Mouse (Mus musculus) cerebellum, adult 11 months (tissue): Measurements from ENCODE around the gene Ccdc62.

ENCODE experiments used
- DNase-seq: peaks from one replicate; pipeline ENCODE4 v3.0.0; 2022

Gene Ccdc62

DNA sequence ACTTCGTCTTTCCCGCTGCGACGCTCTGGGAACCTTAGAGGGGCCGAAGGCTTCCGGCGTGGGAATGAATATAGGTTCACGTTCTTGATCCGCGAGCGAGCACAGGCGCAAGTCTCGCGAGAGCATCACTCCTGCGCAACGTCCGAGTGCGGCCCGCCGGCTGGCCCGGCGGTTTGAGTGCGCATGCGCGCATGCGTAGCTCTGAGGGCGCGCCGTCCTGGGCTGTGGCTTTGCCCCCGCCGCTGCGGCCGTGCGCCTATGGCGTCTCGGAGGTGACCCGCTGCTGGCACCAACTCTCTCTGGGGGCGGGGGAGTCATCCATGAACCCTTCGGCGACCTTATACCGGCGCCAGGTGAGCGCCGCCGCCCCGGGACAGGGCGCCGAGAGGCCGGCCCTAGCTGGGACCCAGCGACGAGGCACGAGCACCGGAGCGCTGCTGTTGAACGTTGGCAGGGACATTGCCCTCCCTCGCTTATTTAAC lies at the start of gene Ccdc62:
Gene Ccdc62 (plus strand): TSS at position 172 of the 482 bp plus-strand sequence.
- peak; percentile 94 for DNase-seq

DNA sequence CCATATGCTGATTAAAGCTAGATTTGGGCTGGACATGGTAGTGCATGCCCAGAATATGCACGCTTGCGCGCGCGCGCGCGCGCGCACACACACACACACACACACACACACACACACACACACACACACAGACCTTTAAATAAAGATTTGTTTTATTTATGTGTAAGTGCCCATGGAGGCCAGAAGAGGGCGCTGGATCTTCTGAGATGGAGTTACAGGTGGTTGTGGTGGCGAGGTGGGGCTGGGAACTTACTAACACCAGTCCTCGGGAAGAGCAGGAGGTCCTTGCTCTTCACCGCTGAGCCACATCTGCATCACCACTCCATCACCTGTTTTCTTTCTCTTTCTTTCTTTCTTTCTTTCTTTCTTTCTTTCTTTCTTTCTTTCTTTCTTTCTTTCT lies 49.7 kb upstream of the Ccdc62 start:
- no peak for DNase-seq

DNA sequence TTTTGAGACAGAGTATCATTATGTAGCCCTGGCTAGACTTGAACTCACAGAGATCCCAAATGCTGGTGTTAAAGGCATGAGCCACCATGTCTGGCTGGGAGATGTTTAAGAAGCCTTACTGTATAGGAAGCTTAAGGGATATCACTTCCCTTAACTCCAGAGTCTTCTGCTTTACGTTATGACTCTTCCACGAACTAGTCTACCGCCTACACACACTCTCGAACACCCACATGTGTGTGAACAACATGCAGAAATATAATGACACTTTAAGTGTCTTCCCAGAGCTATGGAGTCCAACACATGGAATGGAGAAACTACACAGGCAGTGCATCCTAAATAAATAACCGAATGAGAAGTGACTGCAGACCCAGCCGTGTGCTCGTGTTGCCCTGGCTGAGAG lies 46.6 kb upstream of the Ccdc62 start:
- DNase-seq = no peak

DNA sequence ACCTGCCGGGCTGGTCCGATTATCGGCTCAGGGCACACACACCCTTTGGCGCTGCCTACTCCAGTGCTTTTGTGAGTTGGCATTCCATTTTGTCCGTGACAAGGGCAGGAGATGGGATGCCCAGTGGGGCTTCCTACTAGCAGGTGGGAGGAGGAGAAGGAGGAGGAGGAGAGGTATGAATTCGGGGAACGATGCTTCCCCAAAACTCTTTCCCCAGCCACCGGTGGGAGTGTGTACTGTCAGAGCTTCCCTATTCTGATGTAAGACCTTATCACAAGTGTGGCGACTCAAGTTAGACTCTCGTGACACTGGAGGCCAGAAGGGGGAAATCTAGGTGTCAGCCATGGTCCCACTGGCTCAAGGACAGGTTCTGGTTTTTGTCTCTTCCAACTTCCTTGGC lies 46.1 kb upstream of the Ccdc62 start:
- no peak for DNase-seq

DNA sequence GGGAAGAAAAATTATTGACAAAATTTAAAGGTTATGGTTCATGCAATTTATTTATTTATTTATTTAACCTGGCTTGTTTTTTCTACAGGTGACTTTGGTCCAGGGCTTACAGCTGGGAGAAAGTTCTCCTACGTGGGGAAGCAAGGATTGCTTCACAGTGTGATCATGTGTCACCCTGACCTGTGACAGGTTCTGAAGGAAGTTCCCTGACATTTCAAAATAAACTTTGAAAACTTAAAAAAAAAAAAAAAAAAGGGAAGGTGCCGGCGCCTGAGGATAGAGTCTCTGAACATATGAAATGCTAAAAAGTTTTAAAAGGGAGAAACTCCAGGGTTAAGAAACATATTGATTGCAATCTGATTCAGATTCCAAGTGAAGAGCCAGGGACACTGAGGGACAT lies 44.1 kb upstream of the Ccdc62 start:
- no peak for DNase-seq

DNA sequence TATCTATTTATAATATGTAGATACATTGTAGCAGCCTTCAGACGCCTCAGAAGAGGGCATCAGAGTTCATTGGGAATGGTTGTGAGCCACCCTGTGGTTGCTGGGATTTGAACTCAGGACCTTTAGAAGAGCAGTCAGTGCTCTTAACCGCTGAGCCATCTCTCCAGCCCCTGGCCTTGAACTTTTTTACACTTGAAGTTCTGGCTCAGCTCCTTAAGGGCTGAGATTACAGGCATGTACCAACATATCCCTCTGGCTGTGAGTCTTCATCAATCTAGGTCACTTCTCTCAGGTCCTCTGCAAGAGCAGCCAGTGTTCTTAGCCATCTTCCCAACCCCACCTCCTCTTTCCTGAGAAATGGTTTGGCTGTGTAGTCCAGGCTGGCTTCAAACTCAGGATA lies 40.2 kb upstream of the Ccdc62 start:
- no peak for DNase-seq

DNA sequence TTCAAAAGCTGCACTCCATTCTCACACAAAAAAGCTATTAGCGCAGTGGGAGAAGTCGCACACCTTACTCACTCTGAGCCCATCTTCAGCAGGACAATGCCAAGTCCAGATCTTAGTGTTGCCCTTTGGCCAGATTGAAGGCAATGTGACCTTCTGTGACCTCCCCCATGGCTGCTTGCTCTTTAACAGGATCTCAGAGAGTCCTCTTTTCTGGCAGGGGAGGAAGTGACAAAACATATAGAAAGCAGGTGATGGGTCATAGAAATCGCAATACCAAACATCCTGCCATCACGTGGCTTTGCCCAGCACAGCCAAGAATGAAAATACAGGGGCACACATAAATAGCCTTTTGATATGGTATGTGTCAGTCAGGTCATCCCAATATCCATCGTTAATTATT lies 39.5 kb upstream of the Ccdc62 start:
- DNase-seq = no peak

DNA sequence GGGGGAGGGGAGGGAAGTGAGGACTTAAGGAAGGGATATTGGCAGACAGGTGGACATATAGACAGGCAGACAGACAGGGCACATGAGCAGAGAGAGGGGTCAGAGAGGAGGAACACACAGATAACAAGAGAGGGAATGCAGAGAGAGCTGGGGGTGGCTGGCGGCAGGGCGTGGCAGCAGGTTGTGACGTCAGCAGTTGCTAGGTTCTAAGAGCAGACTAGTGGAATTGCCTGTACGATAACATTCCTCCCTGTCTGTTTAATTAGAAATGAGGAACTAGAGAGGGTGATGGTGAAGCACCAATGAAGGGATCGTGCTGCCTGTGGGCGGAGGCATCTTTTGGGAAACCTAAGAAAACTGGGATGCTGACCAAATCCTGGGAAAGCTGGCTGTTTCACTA lies 38.8 kb upstream of the Ccdc62 start:
- DNase-seq = no peak

DNA sequence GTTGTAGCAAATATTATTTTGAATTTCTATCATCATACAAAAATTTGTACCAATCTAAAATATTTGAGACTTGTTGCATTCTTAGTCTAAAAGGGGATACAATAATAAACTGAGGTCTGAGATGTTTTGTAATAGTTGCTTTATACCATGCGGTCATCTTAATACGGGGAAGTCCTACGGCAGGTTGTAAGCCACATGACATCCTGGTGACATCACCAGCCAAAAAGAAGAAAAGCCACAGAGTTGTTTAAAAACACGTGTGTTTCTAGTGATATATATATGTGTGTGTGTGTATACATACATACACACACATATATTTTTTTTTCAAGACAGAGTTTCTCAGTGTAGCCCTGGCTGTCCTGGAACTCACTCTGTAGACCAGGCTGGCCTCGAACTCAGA lies 37.0 kb upstream of the Ccdc62 start:
- no peak for DNase-seq

DNA sequence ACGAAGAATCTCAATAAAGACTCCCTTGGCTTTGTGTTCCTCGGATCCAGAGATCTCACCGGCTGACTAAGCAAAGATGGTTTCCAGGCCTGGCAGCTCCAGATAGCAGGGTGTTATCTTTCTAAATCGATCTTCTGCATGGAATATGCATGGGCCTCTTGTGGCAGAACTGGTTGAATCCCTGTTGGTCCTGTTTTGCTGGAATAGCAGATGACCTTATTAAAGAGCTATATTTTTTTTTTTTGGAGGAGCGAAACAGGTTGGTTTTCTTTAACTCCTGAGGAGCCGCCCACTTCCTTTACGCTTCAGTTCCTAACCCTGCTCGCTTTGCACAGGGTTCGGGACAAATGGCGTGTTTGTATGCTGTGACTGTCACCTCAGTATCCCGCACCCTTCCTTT lies 34.1 kb upstream of the Ccdc62 start:
- DNase-seq = no peak

DNA sequence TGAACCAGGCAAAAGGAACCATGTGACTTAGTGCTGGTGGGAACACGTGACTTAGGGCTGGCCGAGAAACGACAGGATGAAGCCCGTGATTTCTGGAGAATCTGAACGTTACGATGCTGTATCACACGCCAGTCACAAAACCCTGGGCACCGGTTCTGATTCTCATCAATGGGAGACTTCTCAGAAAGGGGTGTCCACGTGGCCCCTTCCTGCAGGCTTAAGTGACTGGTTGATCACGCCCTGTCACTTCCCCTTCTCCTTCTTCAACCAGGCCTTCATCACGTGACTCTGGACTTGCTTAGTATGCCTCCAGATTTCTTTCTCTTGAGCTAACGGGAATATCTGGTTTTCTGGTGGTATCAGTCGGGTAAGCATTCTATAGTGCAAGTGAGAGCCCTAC lies 33.1 kb upstream of the Ccdc62 start:
- DNase-seq = no peak

DNA sequence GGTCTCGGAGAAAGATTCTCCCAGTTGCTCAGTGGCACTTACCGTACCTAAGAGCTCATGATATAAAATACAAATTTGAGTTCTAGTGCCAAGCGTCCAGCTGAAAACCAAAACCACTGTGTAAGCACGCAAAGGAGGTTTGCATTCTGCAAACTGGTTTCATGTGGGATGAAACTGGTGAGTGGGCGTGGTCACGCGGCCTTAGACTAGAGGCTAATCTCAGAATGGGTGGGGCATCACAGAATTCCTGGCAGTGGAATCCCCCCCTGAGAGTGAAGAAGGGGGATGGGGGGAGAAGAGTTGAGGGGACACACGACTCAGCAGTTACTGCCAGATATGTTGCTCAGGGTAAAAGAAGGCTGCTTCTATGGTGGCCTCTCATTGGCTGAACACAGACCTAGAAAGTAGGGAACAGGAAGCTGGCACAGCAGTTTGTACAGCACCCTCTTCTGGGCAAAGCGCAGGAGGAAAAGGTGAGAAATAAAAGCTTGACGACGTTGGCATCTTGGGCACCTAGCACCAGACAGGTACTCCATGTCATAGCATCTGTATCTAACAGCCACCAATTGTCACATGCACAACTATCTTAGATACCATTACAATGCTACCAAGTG lies 26.3 kb upstream of the Ccdc62 start:
- no peak for DNase-seq

DNA sequence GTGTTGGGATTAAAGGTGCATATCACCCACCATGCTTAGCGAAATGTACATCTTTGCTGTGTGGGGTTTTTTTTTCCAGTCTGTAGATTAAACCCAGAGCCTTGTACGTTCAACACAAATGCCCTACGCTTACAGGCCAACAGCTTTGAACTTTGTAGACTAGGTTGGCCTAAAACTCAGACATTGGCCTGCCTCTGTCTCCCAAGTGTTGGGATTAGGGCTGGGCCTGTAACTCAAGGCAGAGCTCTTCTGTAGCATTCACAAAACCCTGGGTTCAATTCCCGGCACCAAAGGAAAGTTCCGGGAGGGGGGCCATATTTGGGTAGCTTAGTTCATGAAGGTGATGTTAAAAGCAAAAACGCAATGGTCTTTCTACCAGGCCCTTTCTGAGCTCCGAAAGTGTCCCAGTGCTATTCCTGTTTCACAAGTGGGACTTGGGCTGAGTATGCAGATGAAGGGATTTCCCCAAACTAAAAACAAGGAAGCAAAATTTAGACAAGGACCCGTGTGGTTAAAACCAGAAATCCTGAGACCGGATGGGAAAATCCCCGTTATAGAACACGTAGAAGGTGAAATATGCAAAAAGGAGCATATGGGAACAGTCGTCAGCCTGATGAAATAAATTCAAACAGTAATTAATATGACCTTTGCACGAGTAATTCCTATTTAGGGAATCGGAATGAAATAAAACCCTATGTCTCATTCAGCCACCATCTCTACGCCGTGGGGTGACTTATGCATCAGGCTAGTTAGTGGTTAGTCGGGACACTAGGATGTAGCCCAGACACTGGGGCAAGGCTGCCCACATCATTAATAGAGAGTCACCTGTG lies 24.1 kb upstream of the Ccdc62 start:
- DNase-seq = no peak

DNA sequence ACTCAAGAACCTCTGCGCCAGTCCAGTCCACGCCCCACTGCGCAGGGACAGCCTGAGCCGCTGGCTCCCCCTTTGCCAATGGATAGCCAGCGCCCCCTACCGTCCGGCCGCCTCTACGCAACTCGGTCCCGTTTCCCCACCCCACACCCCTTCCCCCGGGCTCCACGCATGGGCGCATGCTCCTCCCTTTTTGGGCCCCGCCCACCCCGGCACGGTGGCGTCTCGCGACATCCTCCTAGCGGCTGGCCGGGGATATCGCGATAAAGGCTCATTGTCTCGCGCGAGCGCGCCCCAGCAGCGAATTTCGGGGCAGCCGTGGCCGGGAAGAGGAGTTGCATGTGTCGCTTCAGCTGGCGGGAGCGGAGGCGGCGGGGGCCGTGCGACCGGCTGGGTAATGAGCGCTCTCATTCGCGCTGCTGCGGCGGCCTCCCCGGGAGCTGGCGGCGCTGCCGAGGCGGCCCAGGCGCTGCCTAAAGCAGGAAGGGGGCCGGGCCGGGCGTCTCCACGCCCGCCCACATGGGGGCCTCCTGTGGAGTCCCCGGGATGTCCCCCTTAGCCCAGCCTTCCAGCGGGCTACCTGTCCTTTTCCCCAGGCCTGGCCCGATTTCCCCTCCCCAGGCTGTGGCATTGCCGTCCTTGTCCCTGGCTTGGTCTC lies 23.4 kb upstream of the Ccdc62 start, which contains the start of gene Denr:
Gene Denr (plus strand): TSS at position 200 of the 655 bp plus-strand sequence.
- peak; percentile 99 for DNase-seq

DNA sequence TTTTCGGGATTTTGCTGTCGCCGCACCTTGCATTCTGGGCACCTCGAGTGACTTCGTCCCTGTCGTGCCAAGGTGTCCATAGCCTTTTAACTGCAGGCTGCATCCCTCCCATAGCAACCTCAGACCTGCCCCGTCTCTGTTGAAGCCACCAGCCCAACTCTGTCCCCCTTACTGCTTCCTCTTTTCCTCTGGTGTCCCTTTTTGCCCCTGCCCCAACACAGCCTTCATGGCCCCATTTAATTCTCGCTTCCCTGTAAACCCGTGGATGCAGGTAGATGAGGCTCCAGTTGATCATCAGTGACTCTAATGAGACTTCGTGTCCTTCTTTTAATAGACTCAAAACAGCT lies 22.9 kb upstream of the Ccdc62 start:
- DNase-seq = no peak

DNA sequence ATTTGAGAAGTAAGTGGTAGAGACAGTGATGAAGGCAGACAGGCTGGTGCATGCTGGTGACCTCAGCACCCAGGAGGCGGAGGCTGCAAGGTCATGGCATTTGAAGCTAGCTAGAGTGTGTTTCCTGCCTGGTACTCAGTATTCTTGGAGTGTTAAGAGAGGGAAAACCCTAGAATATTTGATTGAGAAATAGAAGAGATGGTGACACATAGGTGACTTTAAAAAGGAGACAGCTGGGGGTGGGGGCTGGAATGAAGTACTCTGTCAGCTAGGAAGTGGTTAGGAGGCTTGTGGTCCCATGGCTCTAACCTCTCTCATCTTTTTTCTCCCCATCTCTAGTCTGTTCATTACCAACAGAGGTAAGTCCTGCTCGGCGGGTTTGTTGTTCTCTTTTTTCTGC lies 15.6 kb upstream of the Ccdc62 start:
- DNase-seq = no peak

DNA sequence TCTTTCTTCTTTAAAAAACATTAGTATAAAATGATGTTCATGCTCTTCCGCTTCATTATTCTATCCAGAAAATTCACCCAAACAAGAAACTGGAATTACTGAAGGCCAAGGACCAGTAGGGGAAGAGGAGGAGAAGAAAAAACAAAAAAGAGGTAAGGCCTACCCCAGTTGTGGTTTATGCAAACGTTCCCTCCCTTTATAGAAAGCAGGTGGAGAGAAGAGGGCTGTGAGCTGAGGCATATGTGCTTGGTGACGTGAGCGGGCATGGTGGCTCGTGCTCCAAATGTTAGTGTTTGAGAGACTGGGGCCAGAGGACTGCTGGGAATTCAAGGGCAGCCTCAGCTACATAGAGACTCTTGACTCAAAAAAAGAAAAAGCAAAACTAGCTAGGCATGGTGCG lies 8.4 kb upstream of the Ccdc62 start:
- DNase-seq = no peak

DNA sequence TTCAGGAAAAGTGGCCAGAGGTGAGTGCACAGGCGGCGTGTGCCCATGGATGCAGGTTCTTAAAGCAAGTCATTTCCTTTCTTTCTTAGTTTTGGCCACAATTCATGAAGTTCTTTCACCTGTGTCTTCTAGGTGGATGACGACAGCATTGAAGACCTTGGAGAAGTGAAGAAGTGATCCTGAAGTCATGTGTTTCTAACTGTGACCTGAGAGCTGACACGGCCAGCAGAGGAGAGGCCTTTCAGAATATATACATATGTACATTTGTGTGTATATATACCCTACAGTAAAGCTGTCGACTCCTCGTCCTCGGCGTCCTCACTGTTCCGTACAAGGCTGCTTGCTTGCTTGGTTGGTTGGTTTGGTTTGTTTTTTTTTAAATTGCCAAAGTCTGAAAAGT lies 3.4 kb upstream of the Ccdc62 start, which contains the start of gene Gm43518:
Gene Gm43518 (plus strand): TSS at position 301 of the 400 bp plus-strand sequence.
- no peak for DNase-seq

DNA sequence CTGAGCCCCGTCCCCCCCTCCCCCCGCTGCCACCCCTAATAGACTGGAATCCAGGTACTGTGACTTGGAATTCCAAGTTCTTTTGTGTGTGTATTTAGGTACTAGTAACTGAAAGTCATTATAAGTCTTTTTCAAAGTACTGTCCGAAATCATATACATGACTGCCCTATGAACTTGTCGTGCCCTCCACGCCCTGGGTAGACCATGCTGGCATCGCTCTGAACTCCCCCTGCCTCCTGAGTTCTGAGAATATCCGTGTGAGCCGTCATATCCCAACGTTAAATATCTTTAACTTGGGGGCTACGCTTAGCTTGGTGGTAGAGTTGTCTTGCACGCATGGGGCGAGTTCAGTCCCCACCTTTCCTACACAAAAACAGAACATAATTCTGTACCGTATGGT lies 652 bp downstream of the Ccdc62 start:
- no peak for DNase-seq

DNA sequence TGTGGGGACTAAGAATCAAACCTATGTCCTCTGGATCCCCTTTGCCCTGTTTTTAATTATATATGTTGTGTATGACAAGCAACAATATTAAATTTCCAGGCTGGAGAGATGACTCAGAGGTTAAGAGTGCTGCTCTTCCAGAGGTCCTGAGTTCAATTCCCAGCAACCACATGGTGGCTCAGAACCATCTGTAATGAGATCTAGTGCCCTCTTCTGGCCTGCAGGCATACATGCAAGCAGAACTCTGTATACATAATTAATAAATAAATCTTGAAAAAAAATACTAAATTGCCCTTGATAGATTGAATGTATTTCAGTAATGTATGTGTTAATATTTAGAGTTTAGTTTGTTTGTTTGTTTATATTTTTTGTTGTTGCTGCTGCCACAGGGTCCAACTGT lies 2.4 kb downstream of the Ccdc62 start:
- DNase-seq = no peak

DNA sequence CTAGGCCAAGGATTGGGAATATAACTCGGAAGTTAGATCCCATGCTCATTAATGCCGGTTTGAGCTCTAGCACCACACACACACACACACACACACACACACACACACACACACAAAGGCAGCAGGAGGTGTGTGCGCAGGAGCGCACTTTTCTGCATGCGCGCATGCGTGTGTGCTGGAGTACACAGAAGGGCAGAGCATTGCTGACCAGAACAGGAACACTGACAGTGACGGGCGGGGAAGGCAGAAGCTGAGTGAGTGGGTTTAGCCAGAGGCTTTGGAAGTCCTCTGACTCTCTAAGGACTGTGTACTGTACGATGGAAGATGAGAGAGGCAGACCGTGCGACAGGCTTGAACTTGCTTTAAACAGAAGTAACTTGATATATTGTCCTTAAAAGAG lies 3.1 kb downstream of the Ccdc62 start:
- no peak for DNase-seq

DNA sequence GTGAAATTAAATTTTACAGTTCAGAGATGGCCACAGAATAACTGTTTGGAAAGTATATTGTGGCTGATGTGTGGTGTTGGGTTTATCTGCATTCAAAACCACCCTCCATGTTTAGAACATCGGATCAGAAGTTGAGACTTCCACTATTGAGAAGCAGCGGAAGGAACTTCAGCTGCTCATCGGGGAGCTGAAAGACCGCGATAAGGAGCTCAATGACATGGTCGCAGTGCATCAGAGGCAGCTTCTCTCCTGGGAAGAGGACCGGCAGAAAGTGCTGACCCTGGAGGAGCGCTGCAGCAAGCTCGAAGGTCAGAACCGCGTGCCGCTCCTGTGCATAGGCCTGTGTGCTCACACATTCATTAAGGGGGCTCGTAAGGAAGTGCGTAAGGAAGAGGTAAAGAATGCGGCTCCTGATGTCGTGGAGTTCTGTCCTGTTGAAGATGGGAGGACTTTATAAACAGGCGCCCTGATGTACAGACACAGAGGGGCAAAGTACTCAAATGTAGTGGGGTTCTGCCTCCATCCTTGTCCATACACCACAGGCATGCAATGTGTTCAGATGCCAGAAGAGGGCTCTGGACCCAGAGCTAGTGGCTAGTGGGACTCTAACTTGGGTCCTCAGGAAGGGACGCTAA lies 3.6 kb downstream of the Ccdc62 start:
- DNase-seq = no peak

DNA sequence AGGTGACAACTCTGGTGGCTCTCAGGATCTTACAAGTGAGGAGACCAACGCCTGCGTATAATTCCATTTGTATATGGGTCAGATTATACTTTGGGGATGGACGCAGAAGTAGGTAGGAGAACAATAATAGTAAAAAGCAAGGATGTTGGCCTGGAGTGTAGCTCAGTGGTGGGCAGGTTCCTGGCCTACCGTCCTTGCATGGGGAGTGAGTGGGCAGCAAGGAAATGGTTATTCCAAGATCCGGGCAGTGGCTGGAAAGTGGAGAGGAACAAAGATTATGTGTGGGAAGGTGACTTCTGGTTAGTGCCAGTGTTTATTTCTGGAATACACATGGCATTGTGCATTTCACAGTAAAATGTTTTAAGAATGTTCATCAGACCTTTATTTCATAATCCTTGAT lies 5.5 kb downstream of the Ccdc62 start:
- DNase-seq = no peak

DNA sequence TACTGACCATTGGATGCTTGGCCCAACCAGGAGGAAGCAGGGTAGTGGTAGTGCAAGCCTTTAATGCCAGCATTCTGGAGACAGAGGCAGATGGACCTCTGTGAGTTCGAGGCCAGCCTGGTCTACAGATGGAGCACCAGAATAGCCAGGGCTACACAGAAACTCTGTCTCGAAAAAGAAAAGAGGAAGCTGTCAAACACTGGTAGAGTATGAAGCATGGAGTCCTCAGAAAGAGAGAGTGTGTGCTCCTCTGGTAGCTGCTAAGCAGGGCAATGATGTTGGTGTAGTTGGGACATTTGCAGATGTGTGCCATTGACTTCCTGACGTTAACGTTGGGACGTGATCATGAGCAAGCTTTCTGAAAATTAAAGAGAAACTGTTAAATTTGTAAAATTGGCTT lies 8.0 kb downstream of the Ccdc62 start:
- no peak for DNase-seq
